Mouse (Mus musculus) intestine, postnatal 0 days (tissue): ENCODE measurements around the gene Alox12. TPM values are rescaled to one million over a fixed set of nuclear protein-coding genes. Genes with fewer than 3 reads are reported as not detected.
A peak's percentile ranks its signal among the peaks of the same experiment; 100 is the strongest.

Experiments
- ATAC-seq: fragments of 200-750 bp; cut with Nextera tagmentation; 2 replicates; pipeline ENCODE4 v1.8.0; 2017; ENCODE audit warnings: mild to moderate bottlenecking, moderate TSS enrichment, moderate library complexity
- H3K27ac ChIP-seq: fragments of 300-500 bp; sonication (generic); 2 replicates; pipeline ENCODE4 v1.5.1; 2014; ENCODE audit warnings: mild to moderate bottlenecking, low read depth, low read length, moderate library complexity
- H3K27me3 ChIP-seq: fragments of 300-500 bp; sonication (generic); replicated peaks from 2 replicates; pipeline ENCODE4 v1.6.1; 2014; ENCODE audit warnings: low read length, mixed read lengths; ENCODE audit not compliant: control insufficient read depth, insufficient read depth
- H3K36me3 ChIP-seq: fragments of 300-500 bp; sonication (generic); 2 replicates; pipeline ENCODE4 v1.6.1; 2014; ENCODE audit warnings: mild to moderate bottlenecking, moderate library complexity; ENCODE audit not compliant: control insufficient read depth, insufficient read depth
- H3K4me1 ChIP-seq: fragments of 300-500 bp; sonication (generic); replicated peaks from 2 replicates; pipeline ENCODE4 v1.6.1; 2014; ENCODE audit warnings: antibody characterized with exemption, low read length, mixed read lengths; ENCODE audit not compliant: control insufficient read depth, insufficient read depth
- H3K4me2 ChIP-seq: fragments of 300-500 bp; sonication (generic); replicated peaks from 2 replicates; pipeline ENCODE4 v1.6.1; 2014; ENCODE audit warnings: low read depth, mild to moderate bottlenecking, moderate library complexity
- H3K4me3 ChIP-seq: fragments of 300-500 bp; sonication (generic); 2 replicates; pipeline ENCODE4 v1.5.1; 2014; ENCODE audit warnings: low read depth, low read length
- H3K9ac ChIP-seq: fragments of 300-500 bp; sonication (generic); 2 replicates; pipeline ENCODE4 v1.6.1; 2014; ENCODE audit warnings: mild to moderate bottlenecking, low read depth, low read length
- H3K9me3 ChIP-seq: fragments of 300-500 bp; sonication (generic); 2 replicates; pipeline ENCODE4 v1.6.1; 2016; ENCODE audit warnings: mixed run types; ENCODE audit not compliant: control insufficient read depth
- CTCF ChIP-seq: sonication (generic); IDR thresholded peaks from 2 replicates; pipeline ENCODE4 v1.5.1; 2016; ENCODE audit warnings: low read depth, mild to moderate bottlenecking, control low read depth, antibody characterized with exemption, moderate library complexity
- WGBS: fragments of 180-500 bp; shearing (Covaris S2); extraction: QIAGEN DNeasy Blood & Tissue Kit; methylation state at CpG from one replicate; pipeline ENCODE4 v1.1.7; 2014; 5-methylcytosine and 5-hydroxymethylcytosine counted together
- polyA plus RNA-seq: library from polyadenylated mRNA; unstranded; fragments of >200 nt; fragmentation: Nextera tagmentation; extraction: Ambion mirVana; gene quantifications from 2 replicates; pipeline ENCODE4 v1.2.1, GENCODE M21; 2015

Alox12 gene
- polyA plus RNA-seq, 1 experiment from 2014 or later = 0.68 TPM

- Histone ChIP-seq H3K4me2 (peak within 1 kb of the TSS; percentile 70), H3K9ac (peak within 1 kb of the TSS; percentile 81), H3K4me3 (peak within 1 kb of the TSS; percentile 91), H3K27ac (peak within 1 kb of the TSS; percentile 85), H3K36me3 (peaks cover 11% of the 10 kb centered on the region; the same call in 1 of the 2 replicates), H3K27me3 (no peaks in the 10 kb centered on the region), H3K9me3 (no peaks in the 10 kb centered on the region), H3K4me1 (peaks cover 5% of the 10 kb centered on the region; the same call in 1 of the 2 replicates)
- TF ChIP-seq CTCF = peak; percentile 85
- WGBS = under 1% methylated on average over 69 of the region's 70 CpGs
- peak; percentile 93 for ATAC-seq
Measured at GRCm38 (mm10) chr11:70237457-70238167, 17.5 kb downstream of the Alox12 start, which contains the start of gene 0610010K14Rik. Gene 0610010K14Rik (minus strand): TSS chr11:70237914.

DNA sequence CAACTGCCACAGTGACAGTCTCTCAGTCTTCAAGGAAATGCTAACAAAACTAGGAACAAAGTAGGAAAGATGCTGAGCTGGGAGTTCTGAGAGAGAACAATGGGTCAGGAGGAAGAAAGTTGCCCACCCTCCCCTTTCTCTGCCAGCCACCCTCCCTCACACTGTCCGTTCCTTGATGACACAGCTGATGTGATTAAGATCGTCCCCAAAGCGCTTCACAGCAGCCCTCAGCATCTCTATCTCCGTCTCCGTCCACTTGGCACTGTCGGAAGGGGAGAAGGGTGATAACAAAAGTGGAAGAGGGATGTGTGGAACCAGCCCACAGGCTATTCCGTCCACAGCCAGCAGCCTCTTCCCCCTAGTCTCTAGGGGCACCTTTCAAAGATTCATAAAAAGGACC is 18.4 kb downstream of the Alox12 start:
- H3K36me3 ChIP-seq = peaks cover 11% of the 10 kb centered on the region; the same call in 1 of the 2 replicates
- H3K27me3 ChIP-seq = no peaks in the 10 kb centered on the region
- H3K27ac ChIP-seq = no peak overlapping the region; the same call in 1 of the 2 replicates
- peak overlapping the region; percentile 50; the same call in 1 of the 2 replicates for H3K9ac ChIP-seq
- H3K4me1 ChIP-seq = peaks cover 5% of the 10 kb centered on the region; the same call in 1 of the 2 replicates
- no peak for TF ChIP-seq CTCF
- 0 out of 2 replicates have a peak overlapping the region, but pooled peaks have one; percentile 91 for H3K4me3 ChIP-seq
- H3K9me3 ChIP-seq = no peaks in the 10 kb centered on the region
- H3K4me2 ChIP-seq = peak overlapping the region; percentile 70
- ATAC-seq = no peak
- 39% methylated on average over 7 of the region's 7 CpGs for WGBS

GRCm38 (mm10) chr11:70235254-70235900 is 19.8 kb downstream of the Alox12 start:
- Histone ChIP-seq H3K4me2 (no peak overlapping the region), H3K9me3 (no peaks in the 10 kb centered on the region), H3K27ac (no peak overlapping the region), H3K4me3 (no peak overlapping the region), H3K9ac (no peak overlapping the region), H3K4me1 (peaks cover 3% of the 10 kb centered on the region; the same call in 1 of the 2 replicates), H3K36me3 (peaks cover 11% of the 10 kb centered on the region; the same call in 1 of the 2 replicates), H3K27me3 (no peaks in the 10 kb centered on the region)
- no peak for ATAC-seq
- no peak for TF ChIP-seq CTCF
- WGBS = 80% methylated on average over 12 of the region's 12 CpGs

- no peak for ATAC-seq
- peaks cover 3% of the 10 kb centered on the region; the same call in 1 of the 2 replicates for H3K4me1 ChIP-seq
- no peak for TF ChIP-seq CTCF
- H3K36me3 ChIP-seq = peaks cover 11% of the 10 kb centered on the region; the same call in 1 of the 2 replicates
- H3K27me3 ChIP-seq = peaks cover 5% of the 10 kb centered on the region; the same call in 1 of the 2 replicates
- no peak overlapping the region for H3K4me3 ChIP-seq
- no peak overlapping the region for H3K27ac ChIP-seq
- H3K4me2 ChIP-seq = no peak overlapping the region
- H3K9me3 ChIP-seq = no peaks in the 10 kb centered on the region
- H3K9ac ChIP-seq = no peak overlapping the region
- whole genome bisulfite sequencing = 83% methylated on average over 8 of the region's 8 CpGs
Measured at GRCm38 (mm10) chr11:70234497-70234896, 20.7 kb downstream of the Alox12 start.

DNA sequence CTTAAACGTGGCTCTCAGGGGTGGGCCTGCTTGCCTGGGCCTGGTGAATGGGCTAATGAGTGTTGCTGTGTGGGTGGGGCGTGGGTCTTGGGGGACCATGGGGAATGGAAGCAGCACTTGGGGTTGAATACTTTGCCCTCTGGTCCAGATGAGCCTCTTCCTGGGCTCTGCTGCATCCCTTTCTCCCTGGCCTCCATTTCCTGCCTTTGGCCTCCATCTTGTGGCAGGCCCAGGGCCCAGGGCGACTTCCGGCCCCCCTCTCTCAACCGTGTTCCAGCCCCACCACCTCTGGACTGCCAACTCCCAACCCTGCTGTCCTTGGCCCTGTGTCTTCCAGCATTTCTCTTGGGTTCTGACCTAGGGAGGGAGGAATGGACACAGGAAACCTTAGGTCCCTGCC is 21.1 kb downstream of the Alox12 start:
- H3K27ac ChIP-seq = no peak overlapping the region
- no peak overlapping the region for H3K9ac ChIP-seq
- ATAC-seq = no peak
- no peaks in the 10 kb centered on the region for H3K9me3 ChIP-seq
- H3K36me3 ChIP-seq = peaks cover 11% of the 10 kb centered on the region; the same call in 1 of the 2 replicates
- TF ChIP-seq CTCF = no peak
- peaks cover 6% of the 10 kb centered on the region; the same call in 1 of the 2 replicates for H3K4me1 ChIP-seq
- no peak overlapping the region for H3K4me2 ChIP-seq
- peaks cover 7% of the 10 kb centered on the region; the same call in 1 of the 2 replicates for H3K27me3 ChIP-seq
- H3K4me3 ChIP-seq = no peak overlapping the region
- WGBS = 62% methylated on average over 5 of the region's 5 CpGs

DNA sequence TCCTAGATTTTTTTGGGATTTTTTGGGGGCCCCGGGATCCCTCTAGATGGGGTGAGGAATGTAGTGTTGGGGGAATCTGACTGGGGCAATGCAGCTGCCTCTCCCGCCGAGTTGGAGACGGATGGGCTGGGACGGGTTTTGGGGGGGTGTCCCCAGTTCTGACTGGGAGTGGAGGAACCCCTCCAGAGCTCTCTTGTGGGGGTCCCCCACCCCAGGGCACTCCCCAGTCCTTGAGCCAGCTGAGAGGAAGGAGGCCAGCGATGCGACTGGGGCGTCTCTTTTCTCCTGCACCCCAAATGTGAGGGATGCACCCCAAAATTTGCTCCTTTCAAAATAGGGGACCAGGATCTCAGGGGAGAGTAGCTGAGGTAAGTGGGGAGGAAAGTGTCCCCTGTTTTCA is 22.1 kb downstream of the Alox12 start:
- H3K4me2 ChIP-seq = peak overlapping the region; percentile 55
- peaks cover 7% of the 10 kb centered on the region; the same call in 1 of the 2 replicates for H3K27me3 ChIP-seq
- H3K9ac ChIP-seq = peak overlapping the region; percentile 56; the same call in 1 of the 2 replicates
- no peak for TF ChIP-seq CTCF
- WGBS = 35% methylated on average over 8 of the region's 8 CpGs
- no peak overlapping the region for H3K27ac ChIP-seq
- no peak for ATAC-seq
- H3K4me3 ChIP-seq = peak overlapping the region; percentile 32; the same call in 1 of the 2 replicates
- H3K36me3 ChIP-seq = peaks cover 11% of the 10 kb centered on the region; the same call in 1 of the 2 replicates
- H3K9me3 ChIP-seq = no peaks in the 10 kb centered on the region
- peaks cover 6% of the 10 kb centered on the region; the same call in 1 of the 2 replicates for H3K4me1 ChIP-seq
